Mouse (Mus musculus) ES-Bruce4 (cell line): ENCODE measurements around the gene Efcab2. TPM values are rescaled to one million over a fixed set of nuclear protein-coding genes. Genes with fewer than 3 reads are reported as not detected.

Experiments
- H3K27ac ChIP-seq: 2 replicates; pipeline ENCODE4 v1.5.1; 2012; ENCODE audit warnings: low read length, inconsistent platforms; ENCODE audit not compliant: insufficient read depth
- H3K27me3 ChIP-seq: 2 replicates; pipeline ENCODE4 v1.6.1; 2012; ENCODE audit warnings: mild to moderate bottlenecking, low read length, inconsistent platforms; ENCODE audit not compliant: control insufficient read depth, poor library complexity, insufficient read depth, severe bottlenecking
- H3K36me3 ChIP-seq: 2 replicates; pipeline ENCODE4 v1.6.1; 2012; ENCODE audit warnings: inconsistent platforms, mild to moderate bottlenecking, low read length, moderate library complexity; ENCODE audit not compliant: control insufficient read depth, poor library complexity, insufficient read depth, severe bottlenecking
- H3K4me1 ChIP-seq: one replicate; pipeline ENCODE4 v1.8.1; 2011; ENCODE audit warnings: low read length; ENCODE audit not compliant: control insufficient read depth, insufficient read depth
- H3K4me3 ChIP-seq: 2 replicates; pipeline ENCODE4 v1.5.1; 2011; ENCODE audit warnings: low read depth, mild to moderate bottlenecking, low read length
- H3K9ac ChIP-seq: 2 replicates; pipeline ENCODE4 v1.6.1; 2012; ENCODE audit warnings: low read depth, mild to moderate bottlenecking, inconsistent platforms; ENCODE audit not compliant: poor library complexity, severe bottlenecking
- H3K9me3 ChIP-seq: replicated peaks from 2 replicates; pipeline ENCODE4 v1.6.1; 2012; ENCODE audit warnings: mild to moderate bottlenecking, low read length, inconsistent platforms; ENCODE audit not compliant: control insufficient read depth, poor library complexity, insufficient read depth, severe bottlenecking
- CTCF ChIP-seq: IDR thresholded peaks from one replicate; pipeline ENCODE4 v1.8.1; 2011; ENCODE audit warnings: low read depth, low read length
- EP300 ChIP-seq: IDR thresholded peaks from 2 replicates; pipeline ENCODE4 v1.6.1; 2011; ENCODE audit warnings: low read depth, low read length; ENCODE audit not compliant: insufficient read depth
- POLR2A ChIP-seq: IDR thresholded peaks from one replicate; pipeline ENCODE4 v1.8.1; 2011; ENCODE audit warnings: low read length; ENCODE audit not compliant: insufficient read depth
- polyA plus RNA-seq: library from polyadenylated mRNA; stranded (reverse); fragments of >200 nt; gene quantifications from 2 replicates; pipeline ENCODE4 v1.2.4, GENCODE M21; 2011; ENCODE audit warnings: low read depth; ENCODE audit not compliant: missing spikeins, insufficient read depth, insufficient read length

The Efcab2 gene
- polyA plus RNA-seq, result 5.6 and 9.0 TPM in 2 replicates

- Histone ChIP-seq H3K9me3 (no peaks in the 10 kb centered on the region), H3K27ac (peak within 1 kb of the TSS; percentile 83), H3K27me3 (no peaks in the 10 kb centered on the region), H3K4me3 (peak within 1 kb of the TSS; percentile 51), H3K36me3 (no peaks in the 10 kb centered on the region), H3K9ac (peak within 1 kb of the TSS; percentile 83), H3K4me1 (no peaks in the 10 kb centered on the region)
- TF ChIP-seq POLR2A, result peak; percentile 42
- no peak for TF ChIP-seq EP300
Measured at GRCm38 (mm10) chr1:178405951-178406711, at the start of gene Efcab2. Efcab2 (plus strand) TSS chr1:178406085.

DNA sequence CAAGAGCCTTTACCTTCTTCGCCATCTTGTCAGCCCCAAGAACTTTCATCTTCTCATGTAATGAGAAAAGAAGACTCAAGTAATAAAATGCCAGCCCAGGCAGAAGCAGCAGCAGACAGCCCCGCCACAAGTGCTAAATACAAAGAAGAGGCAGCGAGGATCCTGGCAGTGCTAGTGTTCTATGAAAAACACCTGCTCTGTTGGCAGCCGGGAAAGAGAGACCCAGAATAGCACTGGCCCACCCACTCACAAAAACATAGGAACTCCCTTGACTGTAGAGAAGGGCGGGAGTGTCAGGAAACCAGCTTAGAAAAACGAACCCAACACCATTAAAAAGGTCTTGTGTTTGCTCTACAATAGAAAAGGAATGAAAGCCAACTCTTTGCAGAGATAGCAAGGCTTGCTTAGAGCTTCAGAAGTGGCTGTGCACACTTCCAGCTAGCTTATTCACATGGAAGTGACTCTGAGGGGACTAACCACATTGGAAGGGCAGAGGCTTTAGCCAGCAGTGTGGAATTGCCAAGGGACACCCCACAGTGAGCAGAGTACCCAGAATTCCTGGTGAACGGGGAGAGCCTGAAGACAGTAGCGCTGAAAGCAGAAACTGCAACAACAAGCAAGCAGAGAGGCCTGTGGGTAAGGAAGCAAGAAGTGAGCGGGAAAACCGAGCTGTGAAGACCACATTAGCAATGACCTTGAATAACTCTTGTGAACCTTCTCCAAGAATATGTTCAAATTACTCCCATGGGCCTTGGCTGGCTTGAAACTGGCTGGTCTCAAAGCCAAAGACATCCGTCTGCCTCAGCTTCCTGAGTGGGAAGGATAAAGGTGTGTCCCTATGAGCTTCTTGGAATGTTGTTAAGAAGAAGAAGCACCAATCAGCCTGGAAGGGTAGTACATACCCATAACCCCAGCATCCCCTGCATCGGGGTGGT is 47.8 kb upstream of the Efcab2 start:
- TF ChIP-seq EP300, result no peak
- TF ChIP-seq CTCF, result no peak
- TF ChIP-seq POLR2A, result no peak
- Histone ChIP-seq H3K36me3 (no peaks in the 10 kb centered on the region), H3K27ac (peak overlapping the region; percentile 78), H3K27me3 (no peaks in the 10 kb centered on the region), H3K4me3 (no peak overlapping the region), H3K9me3 (no peaks in the 10 kb centered on the region), H3K9ac (no peak overlapping the region), H3K4me1 (peaks cover 9% of the 10 kb centered on the region)

DNA sequence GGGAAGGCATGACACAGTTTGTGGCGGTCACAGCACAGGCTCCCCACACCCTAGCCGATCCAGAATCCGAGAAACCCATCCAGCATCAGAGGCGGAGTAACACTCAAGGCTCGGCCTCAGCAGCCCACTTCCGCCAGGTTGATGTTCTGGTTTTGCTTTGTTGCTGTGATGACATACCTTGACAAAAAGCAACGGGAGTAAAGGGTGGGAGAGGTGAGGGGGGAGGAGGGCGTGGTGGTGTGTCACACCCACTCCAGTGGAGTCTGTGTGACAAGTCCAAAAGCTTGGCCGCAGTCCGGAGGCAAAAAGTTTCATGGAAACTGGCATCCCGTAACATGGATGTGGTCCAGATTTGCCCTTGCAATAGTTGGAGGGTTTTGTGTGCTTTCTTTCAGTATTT is 45.6 kb upstream of the Efcab2 start:
- H3K27ac ChIP-seq, result peak overlapping the region; percentile 35
- H3K4me3 ChIP-seq, result peak overlapping the region; percentile 6
- peaks cover 9% of the 10 kb centered on the region for H3K4me1 ChIP-seq
- no peak for TF ChIP-seq POLR2A
- no peak for TF ChIP-seq CTCF
- TF ChIP-seq EP300, result 0 out of 2 replicates have a peak, but pooled peaks have one; percentile 63
- H3K36me3 ChIP-seq, result no peaks in the 10 kb centered on the region
- no peaks in the 10 kb centered on the region for H3K9me3 ChIP-seq
- H3K9ac ChIP-seq, result no peak overlapping the region
- H3K27me3 ChIP-seq, result no peaks in the 10 kb centered on the region

GRCm38 (mm10) chr1:178360702-178361101 is 45.2 kb upstream of the Efcab2 start:
- Histone ChIP-seq H3K36me3 (no peaks in the 10 kb centered on the region), H3K27ac (no peak overlapping the region), H3K9ac (no peak overlapping the region), H3K4me3 (no peak overlapping the region), H3K4me1 (peaks cover 9% of the 10 kb centered on the region), H3K27me3 (no peaks in the 10 kb centered on the region), H3K9me3 (no peaks in the 10 kb centered on the region)
- no peak for TF ChIP-seq POLR2A
- no peak for TF ChIP-seq CTCF
- no peak for TF ChIP-seq EP300

GRCm38 (mm10) chr1:178365171-178365570 is 40.7 kb upstream of the Efcab2 start:
- H3K4me1 ChIP-seq, result peaks cover 7% of the 10 kb centered on the region
- no peaks in the 10 kb centered on the region for H3K9me3 ChIP-seq
- no peak overlapping the region for H3K27ac ChIP-seq
- H3K9ac ChIP-seq, result no peak overlapping the region
- H3K27me3 ChIP-seq, result no peaks in the 10 kb centered on the region
- no peak for TF ChIP-seq EP300
- no peak for TF ChIP-seq CTCF
- no peak for TF ChIP-seq POLR2A
- no peak overlapping the region for H3K4me3 ChIP-seq
- H3K36me3 ChIP-seq, result no peaks in the 10 kb centered on the region
